Mouse (Mus musculus): ENCODE data around the gene Rbm47. TPM values are rescaled to one million over a fixed set of nuclear protein-coding genes. Genes with fewer than 3 reads are reported as not detected.
"Not testable (repeated sequence)": the region's sequence is repeated elsewhere in the genome, so short reads cannot be mapped to it uniquely, and the experiment has no call there.

The Rbm47 gene
- total RNA-seq, 2 experiments from 2014 or later, result 0.83 to 0.96 TPM

DNA sequence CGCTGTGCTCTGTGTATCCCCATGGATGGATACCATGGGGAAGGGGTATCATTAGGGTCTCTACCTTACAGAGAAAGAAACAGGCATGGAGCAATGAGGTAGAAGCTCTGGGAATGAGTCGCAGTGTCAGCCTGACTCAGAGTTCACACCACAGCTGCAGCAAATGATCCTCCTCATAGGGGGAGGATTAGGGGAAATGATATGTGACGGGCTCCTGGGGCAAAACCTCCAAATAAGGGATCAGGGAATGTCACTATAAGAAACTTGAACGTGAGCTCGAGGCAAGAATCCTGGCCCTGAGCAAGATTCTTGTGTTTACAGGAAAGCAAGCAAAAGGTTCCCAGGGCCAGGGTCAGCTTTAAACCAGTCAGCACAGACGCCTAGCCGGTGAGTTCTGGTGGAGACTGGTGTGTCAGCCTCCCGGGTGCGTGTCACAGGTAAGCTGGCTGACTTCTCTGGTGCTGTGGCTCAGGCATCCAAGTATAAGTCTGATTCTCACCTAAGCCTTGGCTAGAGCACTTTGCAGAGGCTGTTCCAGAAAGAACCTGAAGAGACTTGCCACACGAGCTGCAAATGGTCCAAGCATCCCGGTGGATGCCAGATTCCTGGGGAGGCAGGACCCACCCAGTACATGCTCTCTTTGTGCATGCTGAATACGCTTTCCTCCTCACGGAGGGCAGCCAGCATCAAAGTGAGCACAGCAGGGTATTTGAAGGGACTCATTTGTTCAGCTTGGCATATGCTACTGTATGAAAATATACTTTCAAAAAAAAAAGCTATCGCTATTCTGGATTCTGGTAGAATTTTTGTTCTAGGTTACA, 138.3 kb downstream of the Rbm47 start:
- DNase-seq, result peak; percentile 17
- intact Hi-C loops (cut with DNase I), result no loop called here

DNA sequence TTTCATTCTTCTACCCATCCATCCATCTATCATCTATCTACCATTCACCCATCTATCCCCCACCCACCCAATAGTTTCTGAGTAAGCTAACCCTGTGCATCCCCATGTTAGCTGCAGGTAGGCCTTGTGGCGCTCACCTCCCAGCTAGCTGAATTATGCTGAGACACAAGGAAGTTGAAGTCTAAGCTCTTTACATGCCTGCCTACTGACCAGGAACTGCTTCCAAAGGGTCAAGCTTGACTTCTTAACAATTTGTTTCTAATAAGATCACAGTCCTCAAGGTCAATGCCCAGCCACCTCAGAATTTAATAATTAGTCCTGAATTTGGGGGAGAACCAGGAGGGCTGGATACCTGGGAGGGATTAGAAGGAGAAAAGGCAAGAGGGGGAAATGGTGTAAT, 140.1 kb downstream of the Rbm47 start:
- DNase-seq, result no peak
- intact Hi-C loops (cut with DNase I), result no loop called here

DNA sequence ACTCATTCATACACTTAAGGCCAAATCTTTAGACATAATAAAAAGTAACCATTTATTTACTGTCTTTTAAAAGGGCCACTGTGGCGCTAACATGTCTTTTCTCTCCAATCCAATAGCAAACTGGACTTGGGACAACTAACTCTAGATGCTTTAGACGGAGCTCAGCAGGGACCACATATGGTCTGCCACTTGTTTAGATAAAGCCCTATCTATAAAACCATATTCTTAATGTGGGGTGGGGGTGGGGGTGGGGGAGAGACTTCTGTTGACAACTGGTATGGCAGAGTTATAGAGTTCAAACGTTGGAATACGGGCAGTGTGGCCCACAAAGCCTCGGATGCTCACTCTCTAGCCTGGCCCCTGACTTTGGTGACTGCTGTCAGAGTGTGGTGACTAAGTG, 141.2 kb downstream of the Rbm47 start:
- DNase-seq, result no peak
- intact Hi-C loops (cut with DNase I), result no loop called here

DNA sequence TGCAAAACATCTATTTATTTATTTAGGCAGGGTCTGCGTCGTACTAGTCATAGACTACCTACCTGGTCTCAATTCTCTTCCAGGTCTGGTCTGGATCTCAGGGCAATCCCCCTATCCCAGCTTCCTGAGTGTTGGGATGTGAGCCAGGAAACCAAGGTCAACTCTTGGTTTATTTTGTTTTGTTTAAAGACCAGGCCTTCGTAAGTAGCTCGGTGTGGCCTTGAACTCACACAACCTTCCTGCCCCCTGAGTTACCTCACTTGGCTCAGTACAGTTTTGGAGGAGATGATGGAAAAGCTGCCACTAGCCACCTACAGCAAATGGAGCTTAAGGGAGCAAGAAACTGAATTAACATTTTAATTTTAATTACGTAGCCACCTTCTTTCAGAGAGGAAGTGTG, 144.7 kb downstream of the Rbm47 start:
- DNase-seq, result no peak
- intact Hi-C loops (cut with DNase I), result no loop called here

DNA sequence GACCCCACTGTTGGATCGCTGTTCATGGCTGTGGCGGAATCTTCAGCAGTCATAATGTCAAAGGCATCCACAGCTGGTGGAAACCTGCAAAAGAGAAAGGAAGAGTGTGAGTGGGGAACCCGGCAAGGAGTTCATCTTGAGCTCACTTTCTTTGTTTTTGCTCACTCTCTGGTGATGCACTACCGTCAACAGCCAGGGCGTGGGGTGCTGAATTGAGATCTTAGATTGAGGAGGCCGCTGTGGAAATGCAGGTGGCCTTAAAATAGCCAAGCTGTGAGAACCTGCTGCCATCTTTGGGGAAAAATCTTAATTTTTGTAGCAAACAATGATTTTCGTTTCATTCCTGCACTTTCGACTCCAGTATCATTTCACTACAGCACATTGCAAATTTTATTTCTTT, 145.7 kb downstream of the Rbm47 start:
- intact Hi-C loops (cut with DNase I), result no loop called here
- DNase-seq, result no peak

DNA sequence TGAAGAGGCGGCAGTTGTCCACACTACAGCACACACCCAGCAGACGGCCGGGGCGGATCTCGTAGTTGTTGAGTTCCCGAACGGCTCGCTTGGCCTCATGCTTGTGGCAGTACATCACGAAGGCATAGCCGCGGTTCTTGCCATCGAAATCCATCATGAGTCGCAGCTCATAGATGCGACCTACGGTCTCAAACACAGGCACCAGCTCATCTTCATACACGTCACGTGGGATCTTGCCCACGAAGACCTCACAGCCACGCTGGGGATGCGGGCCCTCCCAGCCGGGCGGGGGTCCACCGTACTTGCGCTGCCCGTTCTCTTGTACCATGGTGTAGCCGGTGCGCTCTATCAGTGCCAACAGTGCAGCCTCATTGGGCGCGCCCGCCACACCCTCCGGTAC, 146.1 kb downstream of the Rbm47 start:
- DNase-seq, result no peak
- intact Hi-C loops (cut with DNase I), result no loop called here

DNA sequence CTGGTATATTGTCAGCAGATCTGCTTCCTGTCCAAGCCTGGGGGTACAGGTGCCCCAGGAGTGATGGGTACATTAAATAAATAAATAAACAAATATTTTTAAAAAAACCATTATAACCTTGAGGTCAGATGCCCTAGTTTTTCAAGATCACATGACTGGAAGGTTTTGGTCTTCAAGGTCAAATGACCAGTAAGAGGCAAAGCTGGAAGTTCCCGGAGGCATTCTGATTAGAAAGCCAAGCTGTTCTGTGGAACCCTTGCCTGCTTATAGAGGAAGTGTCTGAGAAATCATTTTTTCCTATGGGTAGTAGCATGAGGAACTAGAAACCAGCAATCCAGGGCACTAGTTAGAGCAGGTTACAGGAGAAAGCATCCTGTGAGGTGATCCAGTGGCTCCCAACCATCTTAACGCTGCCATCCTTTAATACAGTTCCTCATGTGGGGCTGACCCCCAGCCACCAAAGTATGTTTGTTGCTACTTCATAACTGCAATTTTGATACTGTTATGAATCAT, 157.4 kb downstream of the Rbm47 start:
- DNase-seq, result no peak
- intact Hi-C loops (cut with DNase I), result no loop called here

DNA sequence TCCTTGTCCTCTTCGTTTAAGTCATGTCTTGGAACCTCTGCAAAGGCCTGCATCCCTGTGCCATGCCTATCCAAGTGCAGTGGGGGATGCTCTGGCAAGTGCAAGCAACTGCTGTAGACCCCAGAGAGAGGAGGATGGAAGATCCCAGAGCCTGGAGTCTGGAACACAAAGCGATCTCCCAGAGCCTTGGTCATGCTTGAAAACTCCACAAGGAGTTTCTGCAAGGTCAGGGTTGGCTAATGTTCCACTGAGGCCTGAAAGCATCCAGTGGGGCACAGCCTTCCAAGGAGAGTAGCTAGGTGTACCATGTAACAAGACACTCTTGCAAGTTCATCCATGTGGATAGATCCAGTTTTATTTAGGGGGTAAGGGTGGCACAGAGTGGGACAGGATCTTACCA, 158.5 kb downstream of the Rbm47 start:
- intact Hi-C loops (cut with DNase I), result no loop called here
- no peak for DNase-seq

DNA sequence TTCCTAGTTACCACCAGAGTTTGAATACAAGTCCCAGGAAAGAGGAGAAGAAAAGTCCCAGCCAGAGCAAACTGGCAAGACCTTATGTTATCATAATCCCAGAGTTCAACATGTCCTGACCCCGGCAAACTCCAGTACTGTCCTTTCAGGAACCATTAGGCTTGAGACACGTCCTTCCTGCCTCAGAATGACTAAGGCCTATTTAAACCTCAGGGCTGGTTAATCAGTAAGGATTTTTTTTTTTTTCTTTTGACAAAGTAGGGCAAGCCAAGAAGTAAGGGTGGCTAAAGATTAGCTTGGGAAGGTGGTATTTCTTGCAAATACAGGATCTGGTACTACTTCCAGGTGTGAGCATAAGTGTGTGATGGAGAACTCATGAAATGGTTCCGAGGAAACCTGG, 158.9 kb downstream of the Rbm47 start:
- intact Hi-C loops (cut with DNase I), result no loop called here
- no peak for DNase-seq

DNA sequence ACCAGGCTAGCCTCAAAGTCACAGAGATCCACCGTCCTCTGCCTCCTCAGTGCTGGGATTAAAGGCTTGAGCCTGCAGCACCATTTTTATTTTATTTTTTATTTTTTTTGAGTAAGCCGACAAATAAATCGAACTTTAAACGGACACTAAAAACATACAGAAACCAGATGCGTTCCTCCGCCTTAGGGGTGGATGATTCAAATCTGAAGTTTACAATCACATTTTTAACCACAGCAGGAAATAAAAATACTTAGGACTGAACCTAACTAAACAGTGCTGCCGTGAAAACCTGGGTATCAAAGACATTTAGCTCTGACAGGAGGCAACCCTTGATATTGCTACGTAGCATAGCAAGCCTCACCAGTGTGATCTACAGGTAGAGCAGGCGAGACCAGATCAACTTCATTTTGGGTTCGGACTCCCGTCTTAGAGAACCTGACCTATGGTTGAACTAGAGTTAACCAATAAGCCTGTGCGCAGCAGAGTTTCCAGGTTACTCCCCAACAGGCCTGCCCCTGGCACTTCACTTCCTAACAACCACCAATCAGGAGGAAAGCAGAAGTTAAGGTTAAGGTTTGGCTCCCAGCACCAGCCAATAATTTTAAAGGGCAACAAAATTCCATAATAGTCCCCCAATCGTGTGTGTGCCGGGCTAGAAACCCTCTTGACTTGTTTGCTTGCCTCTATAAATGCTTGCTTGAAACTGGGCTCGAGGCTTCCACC, 164.5 kb downstream of the Rbm47 start:
- no peak for DNase-seq
- intact Hi-C loops (cut with DNase I), result no loop called here

DNA sequence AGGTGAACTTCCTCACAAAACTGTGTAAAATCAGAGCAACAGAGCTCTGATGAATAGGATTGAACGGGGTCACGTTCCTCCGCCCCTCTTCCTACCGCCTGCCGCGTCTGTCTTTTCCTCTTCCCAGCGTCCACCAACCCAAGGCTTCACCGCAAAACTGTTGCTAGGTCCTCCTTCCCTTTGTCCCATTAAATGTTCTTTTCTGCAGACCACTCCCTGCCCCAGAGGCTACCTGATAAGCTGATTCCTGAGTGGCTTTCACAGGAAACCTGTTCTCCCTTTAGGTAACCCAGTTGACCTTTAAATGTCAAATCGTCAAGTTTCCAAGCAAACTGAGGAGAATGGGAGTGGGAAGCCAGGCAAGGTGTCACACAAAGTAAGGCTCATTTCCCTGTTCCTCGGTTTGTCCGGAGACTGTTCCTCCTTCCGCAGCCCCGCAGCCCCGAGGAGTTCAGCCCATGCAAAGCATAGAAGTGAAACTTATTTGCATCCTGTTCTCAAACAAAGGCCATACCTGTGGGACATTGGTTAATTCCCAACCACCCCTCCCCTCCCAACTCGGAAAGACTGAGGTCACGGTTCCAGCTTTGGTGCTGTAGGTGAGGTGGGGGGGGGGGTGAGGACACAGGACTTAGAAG, 167.8 kb downstream of the Rbm47 start:
- intact Hi-C loops (cut with DNase I), result no loop called here
- DNase-seq, result no peak

DNA sequence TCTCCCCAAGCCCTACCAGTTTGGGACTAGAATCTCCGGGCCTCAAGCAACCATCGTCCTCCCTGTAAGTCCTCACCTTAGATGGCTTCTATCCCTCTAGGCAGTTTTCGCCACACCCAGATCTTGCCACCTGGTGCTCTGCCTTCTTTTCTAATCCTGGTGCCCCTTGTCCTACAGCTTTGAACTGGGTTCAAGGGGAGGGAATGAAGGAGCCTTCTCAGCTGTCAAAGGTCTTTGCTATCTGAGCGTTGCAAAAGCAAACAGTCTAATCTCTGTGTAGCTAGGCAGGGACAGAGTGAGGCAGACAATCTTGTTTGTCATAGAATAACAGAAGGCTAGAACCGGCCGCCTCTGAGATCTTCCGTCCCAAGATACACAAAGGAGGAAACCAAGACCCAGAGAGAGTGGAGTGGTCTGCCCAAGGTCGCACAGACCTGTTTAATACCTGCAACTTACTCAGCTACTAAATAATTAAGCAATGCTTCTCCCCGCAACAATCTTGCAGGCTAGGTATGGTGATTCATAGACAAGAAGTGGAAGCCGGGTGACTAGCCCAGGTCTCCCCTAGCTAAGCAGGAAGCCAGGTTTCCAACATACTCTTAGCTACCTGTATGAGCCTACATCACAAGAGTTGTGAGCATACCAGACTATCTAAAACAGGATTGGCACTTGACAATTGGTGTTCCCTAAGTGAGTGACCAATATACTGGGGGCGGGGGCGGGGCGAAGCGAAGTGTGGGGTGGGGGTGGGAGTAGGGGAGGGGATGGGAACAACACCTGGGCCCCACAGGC, 168.6 kb downstream of the Rbm47 start, which contains the start of gene 9130230L23Rik:
9130230L23Rik (minus strand) TSS at position 152 of the 792 bp plus-strand sequence.
- no peak for DNase-seq
- intact Hi-C loops (cut with DNase I), result no loop called here

DNA sequence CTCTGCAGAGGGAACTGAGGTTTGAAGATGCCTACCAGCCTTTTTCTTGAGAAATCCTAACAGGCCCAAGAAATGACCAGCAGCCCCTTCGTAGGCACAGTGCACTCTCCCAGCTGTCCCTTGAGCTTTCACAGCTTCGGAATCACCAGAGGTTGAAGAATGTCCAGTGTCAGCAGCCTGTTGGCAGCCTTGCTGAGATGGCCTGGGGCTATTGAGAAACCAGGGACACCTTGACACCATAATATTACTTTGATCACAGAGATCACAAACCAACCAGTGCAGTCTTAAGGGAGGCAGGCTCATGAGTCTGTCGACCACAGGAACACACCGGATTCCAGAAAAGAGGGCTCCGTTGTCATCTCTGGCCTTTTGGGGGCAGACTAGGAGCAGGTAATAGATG, 171.7 kb downstream of the Rbm47 start:
- no peak for DNase-seq
- intact Hi-C loops (cut with DNase I), result no loop called here

DNA sequence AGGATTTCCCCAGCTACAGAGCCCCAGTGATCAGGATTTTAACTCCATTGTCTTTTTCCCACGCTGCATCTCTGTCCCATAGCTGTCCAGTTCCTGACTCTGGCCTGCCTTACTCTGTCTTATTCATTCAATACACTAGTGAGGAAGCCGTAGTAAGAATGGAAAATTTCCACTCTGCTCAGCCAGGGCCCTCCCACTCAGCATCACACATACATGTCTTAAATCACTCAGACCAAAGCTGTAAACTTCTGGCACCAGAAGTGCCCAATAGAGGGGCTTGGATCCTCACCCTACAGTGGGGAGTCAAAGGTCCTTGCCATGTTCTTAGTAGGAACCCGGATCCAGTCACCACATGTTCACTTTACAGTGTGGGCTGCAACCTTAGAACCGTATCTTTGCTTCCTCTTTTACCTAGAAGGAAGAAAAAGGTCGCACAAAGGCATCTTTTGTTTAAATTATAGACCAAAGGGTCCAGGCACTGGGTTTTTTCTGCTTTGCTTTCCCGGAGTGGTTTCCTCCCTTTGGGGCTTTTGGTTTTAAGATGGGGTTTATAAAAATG, 172.3 kb downstream of the Rbm47 start:
- intact Hi-C loops (cut with DNase I), result no loop called here

DNA sequence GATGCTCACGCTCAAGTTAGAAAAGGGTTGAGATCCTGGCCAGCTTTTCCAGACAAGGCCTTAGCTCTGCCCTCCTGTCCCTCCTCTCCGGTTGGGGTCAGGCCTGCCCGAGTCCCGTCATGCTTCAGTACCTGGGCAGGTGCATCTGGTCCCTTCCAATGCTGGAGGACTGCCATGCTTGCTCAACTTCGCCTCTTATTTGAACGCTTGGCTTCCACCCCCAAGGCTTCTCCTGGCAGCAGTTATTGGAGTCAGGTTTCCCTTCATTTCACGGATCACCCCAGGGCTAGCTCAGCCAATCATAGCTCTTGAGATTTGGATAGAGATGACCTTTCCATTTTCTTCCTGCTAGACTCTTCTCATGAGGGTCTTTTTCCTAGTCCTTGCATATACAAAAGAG, 172.8 kb downstream of the Rbm47 start:
- DNase-seq, result peak; percentile 28
- intact Hi-C loops (cut with DNase I), result no loop called here

More for the DNA sequence above, 172.3 kb downstream of the Rbm47 start:
- DNase-seq, result no peak

DNA sequence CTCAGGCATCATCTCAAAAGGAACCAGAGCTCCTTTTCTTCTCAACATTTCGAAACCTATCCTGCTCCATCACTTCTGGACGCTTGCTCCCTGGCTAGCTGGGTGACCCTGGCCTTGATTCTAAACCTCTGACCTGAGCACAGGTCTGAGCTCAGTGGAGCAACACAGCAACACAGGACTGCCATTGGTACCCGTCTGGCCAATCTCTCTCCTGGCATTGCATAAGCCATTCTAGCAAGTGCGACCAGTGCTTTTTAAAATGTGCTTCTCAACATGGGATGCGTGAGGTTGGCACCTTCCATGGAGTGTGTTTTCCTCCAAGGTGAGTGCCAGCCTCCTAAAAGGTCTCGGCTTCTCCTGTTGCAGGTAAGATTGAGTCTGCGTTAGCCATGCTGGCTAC, 173.8 kb downstream of the Rbm47 start:
- intact Hi-C loops (cut with DNase I), result no loop called here
- no peak for DNase-seq

DNA sequence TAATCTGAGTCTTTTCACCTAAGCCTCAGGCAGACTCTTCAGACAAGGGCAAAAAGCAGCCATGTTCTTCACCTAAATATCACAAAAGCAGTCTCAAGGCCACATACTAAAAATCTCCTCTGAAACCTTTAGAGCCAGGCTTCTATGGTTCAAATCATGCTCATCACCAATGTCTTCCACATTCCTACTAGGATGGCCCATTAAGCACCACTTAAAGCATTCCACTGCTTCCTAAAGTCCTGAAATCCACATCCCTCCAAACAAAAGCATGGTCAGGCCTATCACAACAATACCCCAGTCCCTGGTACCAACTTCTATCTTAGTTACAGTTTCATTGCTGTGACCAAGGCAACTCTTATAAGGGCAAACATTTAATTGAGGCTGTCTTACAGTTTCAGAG, 175.1 kb downstream of the Rbm47 start:
- DNase-seq, result no peak
- intact Hi-C loops (cut with DNase I), result no loop called here

DNA sequence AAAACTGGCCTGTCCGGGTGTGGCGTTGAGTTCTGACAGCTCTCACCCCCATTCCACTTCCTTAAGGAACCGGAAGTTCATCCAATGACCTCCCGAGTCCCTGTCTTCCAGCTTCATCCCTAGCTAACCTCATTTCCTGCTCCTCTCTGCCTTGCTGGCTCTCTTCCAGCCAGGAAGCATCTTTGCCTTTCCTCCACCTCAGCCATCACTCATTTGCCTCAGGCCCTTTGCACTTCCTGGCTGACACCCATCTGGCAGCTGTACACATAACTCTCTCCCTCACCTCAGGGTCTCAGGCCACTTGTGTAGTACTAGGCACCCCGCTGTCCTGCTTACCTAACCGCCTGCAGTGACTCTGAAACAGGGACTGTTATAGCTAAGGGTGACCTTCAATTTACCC, 178.3 kb downstream of the Rbm47 start:
- intact Hi-C loops (cut with DNase I), result no loop called here
- DNase-seq, result peak; percentile 5

DNA sequence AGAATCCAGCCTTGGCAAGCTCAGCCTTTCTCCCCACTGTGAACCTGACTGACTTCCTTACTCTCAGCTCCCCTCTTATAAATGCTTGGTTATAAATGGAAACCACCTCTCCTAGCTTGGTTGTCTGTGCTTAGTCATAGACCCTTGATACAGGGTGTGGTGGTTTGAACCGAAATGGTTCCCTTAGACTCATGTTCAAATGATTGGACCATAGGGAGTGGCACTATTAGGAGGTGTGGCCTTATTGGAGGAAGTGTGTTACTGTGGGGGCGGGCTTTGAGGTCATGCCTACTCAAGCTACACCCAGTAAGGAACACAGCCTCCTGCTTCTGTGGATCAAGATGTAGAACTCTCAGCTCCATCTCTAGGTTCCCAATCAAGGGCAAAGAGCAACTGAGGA, 181.7 kb downstream of the Rbm47 start:
- intact Hi-C loops (cut with DNase I), result no loop called here
- no peak for DNase-seq

DNA sequence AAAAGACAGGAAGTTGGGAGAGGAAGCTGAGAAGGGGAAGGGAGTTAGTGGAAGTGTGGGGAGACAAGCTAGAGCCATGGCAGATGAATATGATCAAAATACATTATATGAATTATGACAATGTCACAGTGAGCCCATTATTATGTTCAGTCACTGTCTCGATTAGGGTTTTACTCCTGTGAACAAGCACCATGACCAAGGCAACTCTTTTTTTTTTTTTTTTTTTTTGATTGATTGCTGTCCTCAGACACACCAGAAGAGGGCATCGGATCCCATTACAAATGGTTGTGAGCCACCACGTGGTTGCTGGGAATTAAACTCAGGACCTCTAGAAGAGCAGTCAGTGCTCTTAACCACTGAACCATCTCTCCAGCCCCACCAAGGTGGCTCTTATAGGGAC, 185.9 kb downstream of the Rbm47 start:
- DNase-seq; intact Hi-C loops (cut with DNase I): not testable (repeated sequence)

All from left cerebral cortex, postnatal 4 days (tissue).